Mouse (Mus musculus) heart, postnatal 14 days (tissue): ENCODE measurements around the gene Macrod2. TPM values are rescaled to one million over a fixed set of nuclear protein-coding genes. Genes with fewer than 3 reads are reported as not detected.

Experiments used
- DNase-seq, 2 experiments: peaks; one replicate each; pipeline ENCODE4 v3.0.0; 2021 to 2022
- intact Hi-C: fragments of 180-260 bp; cut with DNase I; formaldehyde crosslinking; loops from one replicate; pipeline ENCODE4 v1.15.1; 2025
- total RNA-seq, 2 experiments: library from RNA; stranded (reverse); gene quantifications; 2 replicates each; pipeline ENCODE4 v1.2.3; 2021

The Macrod2 gene
- total RNA-seq, 2 experiments from 2014 or later, result 9.9 to 10.1 TPM

GRCm38 (mm10) chr2:142232828-142233227, 1837.7 kb downstream of the Macrod2 start:
- DNase-seq, result no peak
- intact Hi-C loops, result no loop called here

- intact Hi-C loops, result no loop called here
- DNase-seq, result no peak
These were observed 1848.4 kb downstream of the Macrod2 start for GRCm38 (mm10) chr2:142243483-142243882.

- DNase-seq, result no peak
These were observed 1855.3 kb downstream of the Macrod2 start for GRCm38 (mm10) chr2:142250383-142250782.

GRCm38 (mm10) chr2:142251518-142251917, 1856.4 kb downstream of the Macrod2 start:
- DNase-seq, result no peak
- intact Hi-C loops, result loop anchor here (10.0 kb wide), 2 partner anchors 563 to 1747 kb away; no protein-coding TSS in a partner anchor

More at GRCm38 (mm10) chr2:142250383-142250782, 1855.3 kb downstream of the Macrod2 start:
- intact Hi-C loops, result loop anchor here (10.0 kb wide), 2 partner anchors 564 to 1746 kb away; no protein-coding TSS in a partner anchor

GRCm38 (mm10) chr2:142253913-142254312, 1858.8 kb downstream of the Macrod2 start:
- intact Hi-C loops, result loop anchor here (2.0 to 10.0 kb wide), 3 partner anchors 561 to 1749 kb away; no protein-coding TSS in a partner anchor
- peak; percentile 55 to 73 for DNase-seq

GRCm38 (mm10) chr2:142254566-142254965, 1859.5 kb downstream of the Macrod2 start:
- intact Hi-C loops, result loop anchor here (2.0 to 10.0 kb wide), 3 partner anchors 560 to 1750 kb away; no protein-coding TSS in a partner anchor
- DNase-seq, result no peak

GRCm38 (mm10) chr2:142257501-142257900, 1862.4 kb downstream of the Macrod2 start:
- intact Hi-C loops, result loop anchor here (10.0 kb wide), 2 partner anchors 557 to 1753 kb away; no protein-coding TSS in a partner anchor
- DNase-seq, result no peak

- intact Hi-C loops, result no loop called here
- DNase-seq, result no peak
These were observed 1865.9 kb downstream of the Macrod2 start for GRCm38 (mm10) chr2:142261046-142261445.

GRCm38 (mm10) chr2:142264697-142265096, 1869.6 kb downstream of the Macrod2 start:
- DNase-seq, result no peak
- intact Hi-C loops, result no loop called here

GRCm38 (mm10) chr2:142267836-142268235, 1872.7 kb downstream of the Macrod2 start:
- no peak for DNase-seq
- intact Hi-C loops, result no loop called here

GRCm38 (mm10) chr2:142286761-142287160, 1891.7 kb downstream of the Macrod2 start:
- DNase-seq, result no peak
- intact Hi-C loops, result no loop called here

- no peak for DNase-seq
- intact Hi-C loops, result no loop called here
These were observed 1899.7 kb downstream of the Macrod2 start for GRCm38 (mm10) chr2:142294831-142295230.

GRCm38 (mm10) chr2:142303098-142303911, 1908.2 kb downstream of the Macrod2 start:
- intact Hi-C loops, result no loop called here
- no peak for DNase-seq

GRCm38 (mm10) chr2:142303912-142304182, 1908.7 kb downstream of the Macrod2 start:
- DNase-seq, result no peak
- intact Hi-C loops, result no loop called here

GRCm38 (mm10) chr2:142323158-142323557, 1928.0 kb downstream of the Macrod2 start:
- intact Hi-C loops, result no loop called here
- DNase-seq, result no peak

- intact Hi-C loops, result no loop called here
- no peak for DNase-seq
These were observed 1931.6 kb downstream of the Macrod2 start for GRCm38 (mm10) chr2:142326737-142327136.

GRCm38 (mm10) chr2:142329761-142330160, 1934.7 kb downstream of the Macrod2 start:
- intact Hi-C loops, result no loop called here
- DNase-seq, result no peak

GRCm38 (mm10) chr2:142334441-142335102, 1939.5 kb downstream of the Macrod2 start:
- intact Hi-C loops, result no loop called here

GRCm38 (mm10) chr2:142335103-142335999, 1940.2 kb downstream of the Macrod2 start:
- intact Hi-C loops, result no loop called here

More at GRCm38 (mm10) chr2:142334441-142335102, 1939.5 kb downstream of the Macrod2 start:
- DNase-seq, result no peak

GRCm38 (mm10) chr2:142344021-142344420, 1948.9 kb downstream of the Macrod2 start:
- no peak for DNase-seq
- intact Hi-C loops, result no loop called here

More at GRCm38 (mm10) chr2:142335103-142335999, 1940.2 kb downstream of the Macrod2 start:
- no peak for DNase-seq
